Mouse (Mus musculus) embryonic fibroblast, embryonic 13.5 days (primary cell): ENCODE measurements at regions not wholly inside any gene's neighbourhood (a gene's known extent, or its start where the extent isn't known, plus 50 kb on each side); places are given as distances from the start of the nearest gene placed in this dataset.
"Not testable (repeated sequence)": the region's sequence is repeated elsewhere in the genome, so short reads cannot be mapped to it uniquely, and the experiment has no call there.

ENCODE experiments used
- H3K27ac ChIP-seq: 2 replicates; pipeline ENCODE4 v1.5.1; 2012; ENCODE audit warnings: low read length, control low read depth, inconsistent platforms; ENCODE audit not compliant: insufficient read depth
- H3K4me1 ChIP-seq: 2 replicates; pipeline ENCODE4 v1.6.1; 2011; ENCODE audit warnings: low read length; ENCODE audit not compliant: control insufficient read depth, insufficient read depth
- H3K4me3 ChIP-seq: 2 replicates; pipeline ENCODE4 v1.5.1; 2011; ENCODE audit warnings: mild to moderate bottlenecking, control low read depth, low read length; ENCODE audit not compliant: insufficient read depth
- CTCF ChIP-seq: IDR thresholded peaks from 2 replicates; pipeline ENCODE4 v1.5.1; 2011; ENCODE audit warnings: mild to moderate bottlenecking, control low read depth, low read length, moderate library complexity, borderline replicate concordance; ENCODE audit not compliant: insufficient read depth
- POLR2A ChIP-seq: IDR thresholded peaks from 2 replicates; pipeline ENCODE4 v1.6.1; 2011; ENCODE audit warnings: low read depth, mild to moderate bottlenecking, control low read depth, low read length, moderate library complexity

- Histone ChIP-seq H3K4me1 (peaks cover 7% of the 10 kb centered on the region), H3K27ac (peak overlapping the region; percentile 95), H3K4me3 (no peak overlapping the region)
- TF ChIP-seq POLR2A, result peak; percentile 30; the same call in 1 of the 2 replicates
- no peak for TF ChIP-seq CTCF
Measured at GRCm38 (mm10) chr13:4771120-4772075, 162.4 kb upstream of the Akr1e1 start.

GRCm38 (mm10) chr13:4759965-4760364, 151.0 kb upstream of the Akr1e1 start:
- TF ChIP-seq CTCF, result no peak
- no peak for TF ChIP-seq POLR2A
- no peak overlapping the region for H3K27ac ChIP-seq
- H3K4me3 ChIP-seq, result no peak overlapping the region
- no peaks in the 10 kb centered on the region for H3K4me1 ChIP-seq

GRCm38 (mm10) chr13:4756529-4756928, 147.6 kb upstream of the Akr1e1 start:
- TF ChIP-seq CTCF (no peak), POLR2A (no peak)
- no peak overlapping the region for H3K4me3 ChIP-seq
- H3K4me1 ChIP-seq, result no peaks in the 10 kb centered on the region
- no peak overlapping the region for H3K27ac ChIP-seq

GRCm38 (mm10) chr13:4742930-4743329, 134.0 kb upstream of the Akr1e1 start:
- no peak overlapping the region for H3K27ac ChIP-seq
- no peaks in the 10 kb centered on the region for H3K4me1 ChIP-seq
- H3K4me3 ChIP-seq, result no peak overlapping the region
- TF ChIP-seq CTCF (no peak), POLR2A (no peak)

- H3K27ac ChIP-seq, H3K4me1 ChIP-seq, H3K4me3 ChIP-seq: not testable (repeated sequence)
Measured at GRCm38 (mm10) chr13:4716299-4716698, 107.3 kb upstream of the Akr1e1 start.

GRCm38 (mm10) chr13:4714724-4715123, 105.8 kb upstream of the Akr1e1 start:
- Histone ChIP-seq H3K4me1 (no peaks in the 10 kb centered on the region), H3K27ac (no peak overlapping the region), H3K4me3 (no peak overlapping the region)
- TF ChIP-seq CTCF (no peak), POLR2A (no peak)

- Histone ChIP-seq H3K4me3 (no peak overlapping the region), H3K27ac (peak overlapping the region; percentile 53), H3K4me1 (no peaks in the 10 kb centered on the region)
- TF ChIP-seq CTCF, result no peak
- TF ChIP-seq POLR2A, result no peak
Measured at GRCm38 (mm10) chr13:4712698-4713097, 103.7 kb upstream of the Akr1e1 start.

- H3K27ac ChIP-seq, H3K4me3 ChIP-seq, H3K4me1 ChIP-seq: not testable (repeated sequence)
Measured at GRCm38 (mm10) chr13:4699591-4699990, 90.6 kb upstream of the Akr1e1 start.

GRCm38 (mm10) chr13:4666375-4667140, 57.6 kb upstream of the Akr1e1 start:
- TF ChIP-seq CTCF, result no peak
- TF ChIP-seq POLR2A, result no peak
- H3K27ac ChIP-seq, result peak overlapping the region; percentile 26; the same call in 1 of the 2 replicates
- H3K4me1 ChIP-seq, result peaks cover 2% of the 10 kb centered on the region
- no peak overlapping the region for H3K4me3 ChIP-seq

- no peak overlapping the region for H3K4me3 ChIP-seq
- H3K27ac ChIP-seq, result no peak overlapping the region
- TF ChIP-seq POLR2A (no peak), CTCF (no peak)
Measured at GRCm38 (mm10) chr13:4663390-4663789, 54.4 kb upstream of the Akr1e1 start.

More at GRCm38 (mm10) chr13:4663390-4663789, 54.4 kb upstream of the Akr1e1 start:
- H3K4me1 ChIP-seq, result peaks cover 4% of the 10 kb centered on the region
